10 mouse cellular contexts compared by ENCODE assay signal in genomic region chr17:29762551-29762950, GRCm38 (mm10). TPM values are rescaled to one million over a fixed set of nuclear protein-coding genes. Genes with fewer than 3 reads are reported as not detected.
A peak's percentile ranks its signal among the peaks of the same experiment; 100 is the strongest.
DNase-seq lines count a peak whose midpoint lies in the region; ATAC-seq and TF ChIP-seq lines count a peak whose summit lies in the region.
"Had no signal": no experiment of that assay in that cellular context is flagged by ENCODE, and none has a peak within 500 bp of the region (broad histone marks: within the 10 kb centered on the region; RNA-seq: fewer than 3 reads in every experiment).

No protein-coding gene starts in this region.

- peak; percentile 35 for DNase-seq in cerebellum, adult 11 months
- peak in 1 of 2 experiments; percentile 30 for DNase-seq in left cerebral cortex, adult 2 months (ENCODE audit: extremely low spot score in 1 of 2, low spot score in 2 of 2)
- DNase-seq in left cerebral cortex, adult 8-10 months (ENCODE audit: low spot score in 2 of 2): no peak
- DNase-seq in adipocyte (ENCODE audit: low spot score): peak; percentile 13
- peak; percentile 65 for DNase-seq in embryonic facial prominence, embryonic 10.5 days (ENCODE audit: low spot score)
- DNase-seq in lung, postnatal 0 days (ENCODE audit: low spot score): no peak
- DNase-seq in stomach, postnatal 0 days (ENCODE audit: low spot score): peak; percentile 52

- no peak overlapping the region for H3K9ac ChIP-seq in lung, postnatal 0 days (replicated peaks; ENCODE audit: low read depth)
- H3K9ac ChIP-seq in stomach, postnatal 0 days (ENCODE audit: low read length): no peak overlapping the region
- H3K9ac ChIP-seq: hindbrain, embryonic 15.5 days; neural tube, embryonic 13.5 days had no signal

- ATAC-seq in cerebellum, adult (ENCODE audit: insufficient number of reproducible peaks, low FRiP score, low TSS enrichment): no peak
- no peak for ATAC-seq in lung, postnatal 0 days
- no peak for ATAC-seq in stomach, postnatal 0 days (ENCODE audit: low FRiP score, low TSS enrichment)

- no peak overlapping the region for H3K4me3 ChIP-seq in left cerebral cortex, adult 2 months
- no peak overlapping the region for H3K4me3 ChIP-seq in embryonic facial prominence, embryonic 10.5 days
- H3K4me3 ChIP-seq in lung, postnatal 0 days (ENCODE audit: low read depth, low read length): no peak overlapping the region
- H3K4me3 ChIP-seq in stomach, postnatal 0 days (ENCODE audit: low read depth, low read length): no peak overlapping the region
- H3K4me3 ChIP-seq: hindbrain, embryonic 15.5 days; neural tube, embryonic 13.5 days had no signal

- H3K27me3 ChIP-seq in embryonic facial prominence, embryonic 10.5 days (replicated peaks; ENCODE audit: low read depth, poor library complexity, severe bottlenecking): no peaks in the 10 kb centered on the region
- H3K27me3 ChIP-seq in lung, postnatal 0 days (replicated peaks; ENCODE audit: insufficient read depth, low read length): no peaks in the 10 kb centered on the region
- no peaks in the 10 kb centered on the region for H3K27me3 ChIP-seq in stomach, postnatal 0 days (ENCODE audit: control insufficient read depth, insufficient read depth, low read length)
- H3K27me3 ChIP-seq: hindbrain, embryonic 15.5 days; neural tube, embryonic 13.5 days had no signal

- H3K4me1 ChIP-seq in embryonic facial prominence, embryonic 10.5 days: peaks cover 10% of the 10 kb centered on the region
- no peaks in the 10 kb centered on the region for H3K4me1 ChIP-seq in lung, postnatal 0 days (ENCODE audit: insufficient read depth, low read depth, low read length)
- H3K4me1 ChIP-seq in stomach, postnatal 0 days (replicated peaks; ENCODE audit: control insufficient read depth, insufficient read depth): no peaks in the 10 kb centered on the region

- WGBS in embryonic facial prominence, embryonic 10.5 days: 70% methylated on average over 8 of the region's 8 CpGs
- 72% methylated on average over 8 of the region's 8 CpGs for WGBS in lung, postnatal 0 days
- WGBS in stomach, postnatal 0 days: 71% methylated on average over 8 of the region's 8 CpGs

- TF ChIP-seq EP300 in lung, postnatal 0 days (IDR thresholded peaks at IDR 0.05): no peak
- no peak for TF ChIP-seq EP300 in stomach, postnatal 0 days (optimal IDR thresholded peaks at IDR 0.05)

- intact Hi-C loops in left cerebral cortex, adult 2 months (cut with DNase I): loop anchor here (5.0 kb wide), 1 partner anchor 120 kb away; no protein-coding TSS in a partner anchor

- H3K36me3 ChIP-seq in embryonic facial prominence, embryonic 10.5 days (replicated peaks): no peaks in the 10 kb centered on the region
- no peaks in the 10 kb centered on the region for H3K36me3 ChIP-seq in lung, postnatal 0 days (ENCODE audit: insufficient read depth, low read length)
- H3K36me3 ChIP-seq in stomach, postnatal 0 days (ENCODE audit: control insufficient read depth, insufficient read depth, low read length): no peaks in the 10 kb centered on the region
- H3K36me3 ChIP-seq: hindbrain, embryonic 15.5 days; neural tube, embryonic 13.5 days had no signal

- H3K4me2 ChIP-seq in lung, postnatal 0 days (replicated peaks; ENCODE audit: low read depth, low read length): no peak overlapping the region
- H3K4me2 ChIP-seq in stomach, postnatal 0 days (replicated peaks; ENCODE audit: low read depth): no peak overlapping the region
- H3K4me2 ChIP-seq: hindbrain, embryonic 15.5 days; neural tube, embryonic 13.5 days had no signal

- H3K9me3 ChIP-seq in embryonic facial prominence, embryonic 10.5 days: no peaks in the 10 kb centered on the region
- no peaks in the 10 kb centered on the region for H3K9me3 ChIP-seq in lung, postnatal 0 days (ENCODE audit: low read length)
- no peaks in the 10 kb centered on the region for H3K9me3 ChIP-seq in stomach, postnatal 0 days (ENCODE audit: control insufficient read depth, low read length)
- H3K9me3 ChIP-seq: hindbrain, embryonic 15.5 days; neural tube, embryonic 13.5 days had no signal

- H3K27ac ChIP-seq in left cerebral cortex, adult 2 months: no peak overlapping the region
- no peak overlapping the region for H3K27ac ChIP-seq in embryonic facial prominence, embryonic 10.5 days (replicated peaks)
- no peak overlapping the region for H3K27ac ChIP-seq in lung, postnatal 0 days (ENCODE audit: low read length)
- H3K27ac ChIP-seq in stomach, postnatal 0 days (replicated peaks): no peak overlapping the region
- H3K27ac ChIP-seq: hindbrain, embryonic 15.5 days; neural tube, embryonic 13.5 days had no signal

- peak; percentile 63 for TF ChIP-seq CTCF in left cerebral cortex, adult 2 months (IDR thresholded peaks at IDR 0.05)
- TF ChIP-seq CTCF in lung, postnatal 0 days (IDR thresholded peaks at IDR 0.05): peak; percentile 74
- TF ChIP-seq CTCF in stomach, postnatal 0 days (IDR thresholded peaks at IDR 0.05; ENCODE audit: low read depth): peak; percentile 78

RNA-seq across cellular contexts. Expression of gene Ccdc167, which starts 45.7 kb away (rescaled TPM):
- 10 to 100 TPM; 13.9 to 17.3 TPM for total RNA-seq in left cerebral cortex, adult 2 months (2021)
- 10 to 100 TPM; 14.7 to 20.3 (median 17.4) TPM for total RNA-seq in left cerebral cortex, adult 8-10 months (2022)
- 16.5 and 18.1 TPM in 2 replicates for polyA plus RNA-seq in embryonic facial prominence, embryonic 10.5 days (2016; fragmentation: Nextera tagmentation; extraction: Ambion mirVana)
- polyA plus RNA-seq in lung, postnatal 0 days (2015; fragmentation: Nextera tagmentation; extraction: Ambion mirVana): 4.1 and 4.9 TPM in 2 replicates
- 7.6 and 8.6 TPM in 2 replicates for polyA plus RNA-seq in stomach, postnatal 0 days (2015; fragmentation: Nextera tagmentation; extraction: Ambion mirVana)

Comparison
In these comparisons a context has a peak if more than half of its experiments do, and no peak if none do; other contexts are left out.
1. DNase-seq: peak in cerebellum, adult 11 months (single experiment), adipocyte (single experiment), embryonic facial prominence, embryonic 10.5 days (single experiment) and stomach, postnatal 0 days (single experiment); none in left cerebral cortex, adult 8-10 months (0 of 2) and lung, postnatal 0 days (single experiment).
2. Peak in every context shown above with its lines, with median percentiles within 50 percentile points of each other: CTCF ChIP-seq.